Comparison of ENCODE assay signal across 8 mouse cellular contexts in the genomic region with DNA sequence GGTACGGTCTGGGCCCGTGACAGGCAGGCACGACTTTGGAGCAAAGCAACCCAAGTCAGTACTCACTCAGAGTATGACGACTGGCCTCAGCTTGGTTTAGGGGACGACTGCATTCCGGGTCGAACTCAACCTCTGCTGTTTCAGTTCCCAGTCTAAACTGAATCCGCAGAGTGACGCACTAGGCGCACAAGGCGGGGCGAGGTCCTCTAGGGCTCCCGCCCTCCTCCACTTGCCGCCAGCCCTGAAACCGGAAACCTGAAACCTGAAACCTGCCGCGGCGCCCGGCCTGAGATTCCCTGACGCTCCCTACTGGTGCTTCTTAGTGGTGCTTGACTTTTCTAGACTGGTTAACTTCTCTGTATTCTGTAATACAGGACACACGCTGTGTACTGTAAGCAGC. TPM values are rescaled to one million over a fixed set of nuclear protein-coding genes. Genes with fewer than 3 reads are reported as not detected.
DNase-seq lines count a peak whose midpoint lies in the region; ATAC-seq and TF ChIP-seq lines count a peak whose summit lies in the region.

No protein-coding gene starts in this region.

- H3K27me3 ChIP-seq in MEL (ENCODE audit: control insufficient read depth in 1 of 2, insufficient read depth in 2 of 2, low read length in 2 of 2): no peaks in the 10 kb centered on the region
- H3K27me3 ChIP-seq in cerebellum, adult 2 months (ENCODE audit: control insufficient read depth, insufficient read depth, low read length): no peaks in the 10 kb centered on the region
- no peaks in the 10 kb centered on the region for H3K27me3 ChIP-seq in forebrain, postnatal 0 days (ENCODE audit: insufficient read depth, low read length)
- H3K27me3 ChIP-seq in lung, embryonic 15.5 days: no peaks in the 10 kb centered on the region

- no peaks in the 10 kb centered on the region; a peak in 1 of 4 replicates for H3K4me1 ChIP-seq in MEL (ENCODE audit: control insufficient read depth in 1 of 2, insufficient read depth in 2 of 2, low read length in 2 of 2)
- H3K4me1 ChIP-seq in cerebellum, adult 2 months (ENCODE audit: control insufficient read depth, insufficient read depth, low read length): no peaks in the 10 kb centered on the region
- H3K4me1 ChIP-seq in forebrain, postnatal 0 days (ENCODE audit: insufficient read depth): no peaks in the 10 kb centered on the region
- H3K4me1 ChIP-seq in lung, embryonic 15.5 days: 0 out of 2 replicates have a peak, but pooled peaks cover 3% of the 10 kb centered on the region

- TF ChIP-seq RAD21 in MEL (IDR thresholded peaks at IDR 0.05; ENCODE audit: low read depth, low read length): peak; percentile 40

- peak overlapping the region; percentile 72 for H3K4me2 ChIP-seq in forebrain, postnatal 0 days (ENCODE audit: low read depth)
- peak overlapping the region; percentile 58 for H3K4me2 ChIP-seq in lung, embryonic 15.5 days

- peak; percentile 97 for DNase-seq in MEL (ENCODE audit: low read depth, low spot score)
- peak; percentile 77 for DNase-seq in cerebellum, adult 2 months
- DNase-seq in forebrain, postnatal 0 days: peak; percentile 56
- DNase-seq in heart, postnatal 4 days: peak; percentile 94
- peak; percentile 35 to 37 for DNase-seq in layer of hippocampus, adult 8-10 months (ENCODE audit: low spot score in 2 of 2)
- peak; percentile 87 for DNase-seq in ovary, adult 18-20 months (ENCODE audit: low spot score)
- peak; percentile 93 for DNase-seq in thymus, postnatal 0 days (ENCODE audit: low spot score)

- H3K4me3 ChIP-seq in MEL (ENCODE audit: control insufficient read depth in 1 of 2, insufficient read depth in 1 of 2, low read depth in 2 of 2, low read length in 2 of 2): peak overlapping the region; percentile 73 to 77
- H3K4me3 ChIP-seq in cerebellum, adult 2 months (replicated peaks; ENCODE audit: insufficient read depth, low read depth, low read length): peak overlapping the region; percentile 88
- peak overlapping the region; percentile 38 for H3K4me3 ChIP-seq in forebrain, postnatal 0 days (ENCODE audit: low read depth, low read length)
- peak overlapping the region; percentile 44 for H3K4me3 ChIP-seq in lung, embryonic 15.5 days

- H3K27ac ChIP-seq in MEL (ENCODE audit: control insufficient read depth, low read depth, low read length): peak overlapping the region; percentile 73
- peak overlapping the region; percentile 17; the same call in 1 of the 2 replicates for H3K27ac ChIP-seq in cerebellum, adult 2 months (ENCODE audit: insufficient read depth, low read length)
- H3K27ac ChIP-seq in forebrain, postnatal 0 days (ENCODE audit: low read depth, low read length): no peak overlapping the region
- H3K27ac ChIP-seq in lung, embryonic 15.5 days: peak overlapping the region; percentile 77

- H3K9me3 ChIP-seq in MEL (replicated peaks; ENCODE audit: insufficient read depth, low read length): no peaks in the 10 kb centered on the region
- no peaks in the 10 kb centered on the region for H3K9me3 ChIP-seq in forebrain, postnatal 0 days (ENCODE audit: low read length)
- H3K9me3 ChIP-seq in lung, embryonic 15.5 days: no peaks in the 10 kb centered on the region

- H3K79me2 ChIP-seq in MEL (ENCODE audit: control insufficient read depth, insufficient read depth, low read length, poor library complexity): no peaks in the 10 kb centered on the region

- peak; percentile 9 to 61 (median 58); a peak in 4 of 6 replicates for TF ChIP-seq CTCF in MEL (IDR thresholded peaks at IDR 0.05 in 2 of 3, conservative IDR thresholded peaks at IDR 0.05 in 1 of 3; ENCODE audit: control insufficient read depth in 1 of 3, insufficient read depth in 1 of 3, low read depth in 2 of 3, low read length in 3 of 3, poor library complexity in 1 of 3, severe bottlenecking in 1 of 3)
- peak; percentile 21; the same call in 1 of the 2 replicates for TF ChIP-seq CTCF in cerebellum, adult 2 months (IDR thresholded peaks at IDR 0.05; ENCODE audit: borderline replicate concordance, insufficient read depth, low read depth, low read length)
- peak; percentile 44 for TF ChIP-seq CTCF in forebrain, postnatal 0 days (IDR thresholded peaks at IDR 0.05; ENCODE audit: low read depth)

- ATAC-seq in forebrain, postnatal 0 days: peak; percentile 95
- peak; percentile 99 for ATAC-seq in lung, embryonic 15.5 days (ENCODE audit: borderline replicate concordance, extremely low read depth, low FRiP score, low TSS enrichment)

- peak in 1 of 2 experiments; percentile 85; a peak in 2 of 4 replicates for TF ChIP-seq POLR2A in MEL (IDR thresholded peaks at IDR 0.05; ENCODE audit: control insufficient read depth in 1 of 2, insufficient read depth in 1 of 2, low read depth in 1 of 2, low read length in 2 of 2, poor library complexity in 1 of 2)
- peak; percentile 16; the same call in 1 of the 2 replicates for TF ChIP-seq POLR2A in cerebellum, adult 2 months (IDR thresholded peaks at IDR 0.05; ENCODE audit: borderline replicate concordance, insufficient read depth, low read length)

- H3K9ac ChIP-seq in MEL (ENCODE audit: control insufficient read depth, low read depth, low read length, poor library complexity, severe bottlenecking): peak overlapping the region; percentile 67
- H3K9ac ChIP-seq in forebrain, postnatal 0 days: peak overlapping the region; percentile 23
- peak overlapping the region; percentile 41 for H3K9ac ChIP-seq in lung, embryonic 15.5 days

- under 1% methylated on average over 21 of the region's 21 CpGs for WGBS in cerebellum, adult 2 months
- WGBS in forebrain, postnatal 0 days: under 1% methylated on average over 21 of the region's 21 CpGs
- WGBS in lung, embryonic 15.5 days: under 1% methylated on average over 21 of the region's 21 CpGs

- H3K36me3 ChIP-seq in MEL (ENCODE audit: control insufficient read depth in 1 of 2, insufficient read depth in 2 of 2, low read length in 2 of 2): peaks cover 0 to 5% of the 10 kb centered on the region in 2 experiments; a peak in 2 of 4 replicates
- H3K36me3 ChIP-seq in forebrain, postnatal 0 days (ENCODE audit: insufficient read depth): no peaks in the 10 kb centered on the region
- no peaks in the 10 kb centered on the region for H3K36me3 ChIP-seq in lung, embryonic 15.5 days

- 0 out of 4 replicates have a peak, but pooled peaks of 1 of the 2 experiments have one; percentile 16 for TF ChIP-seq EP300 in MEL (IDR thresholded peaks at IDR 0.05; ENCODE audit: low read depth in 1 of 2, low read length in 2 of 2)

TF ChIP-seq in MEL, 35 proteins besides CTCF, POLR2A, EP300 and RAD21 (continues in another document):
- TF ChIP-seq JUND (IDR thresholded peaks at IDR 0.05; ENCODE audit: low read depth, low read length) (no peak), ZKSCAN1 (IDR thresholded peaks at IDR 0.05; ENCODE audit: low read depth, low read length) (no peak), MAFK (IDR thresholded peaks at IDR 0.05; ENCODE audit: borderline replicate concordance, low read depth, low read length) (no peak), BHLHE40 (IDR thresholded peaks at IDR 0.05; ENCODE audit: borderline replicate concordance, low read depth, low read length) (no peak), MAZ (IDR thresholded peaks at IDR 0.05; ENCODE audit: low read depth, low read length) (peak; percentile 82; the same call in 1 of the 2 replicates), E2F4 (IDR thresholded peaks at IDR 0.05; ENCODE audit: borderline replicate concordance, low read depth, low read length) (peak; percentile 80; the same call in 1 of the 2 replicates), ETS1 (IDR thresholded peaks at IDR 0.05; ENCODE audit: low read depth, low read length) (peak; percentile 43; the same call in 1 of the 2 replicates), ZNF384 (IDR thresholded peaks at IDR 0.05; ENCODE audit: low read depth, low read length) (no peak), MXI1 (IDR thresholded peaks at IDR 0.05; ENCODE audit: low read depth, low read length) (peak; percentile 71), TAL1 (IDR thresholded peaks at IDR 0.05; ENCODE audit: low read length) (no peak), MYC (IDR thresholded peaks at IDR 0.05; ENCODE audit: low read depth, low read length) (no peak), NELFE (IDR thresholded peaks at IDR 0.05; ENCODE audit: low read depth, low read length) (peak; percentile 74), GABPA (IDR thresholded peaks at IDR 0.05; ENCODE audit: low read depth, low read length) (no peak), KAT2A (conservative IDR thresholded peaks at IDR 0.05; ENCODE audit: low read depth, low read length) (no peak; the same call in 1 of the 2 replicates), USF1 (IDR thresholded peaks at IDR 0.05; ENCODE audit: low read depth, low read length) (no peak), GATA1 (IDR thresholded peaks at IDR 0.05; ENCODE audit: low read depth, low read length) (no peak), ZMIZ1 (IDR thresholded peaks at IDR 0.05; ENCODE audit: low read depth, low read length) (no peak), CHD2 (IDR thresholded peaks at IDR 0.05; ENCODE audit: low read length) (no peak), ELF1 (IDR thresholded peaks at IDR 0.05; ENCODE audit: low read depth, low read length) (peak; percentile 80), NRF1 (IDR thresholded peaks at IDR 0.05; ENCODE audit: insufficient read depth, low read depth, low read length, poor library complexity, severe bottlenecking) (no peak), POLR2AphosphoS2 (IDR thresholded peaks at IDR 0.05; ENCODE audit: low read length) (peak; percentile 61; the same call in 1 of the 2 replicates), POLR2AphosphoS5 (IDR thresholded peaks at IDR 0.05; ENCODE audit: borderline replicate concordance, low read depth, low read length) (no peak), HCFC1 (IDR thresholded peaks at IDR 0.05; ENCODE audit: low read depth, low read length) (peak; percentile 76), RCOR1 (IDR thresholded peaks at IDR 0.05; ENCODE audit: low read depth, low read length) (no peak), SMC3 (IDR thresholded peaks at IDR 0.05; ENCODE audit: low read depth, low read length) (peak; percentile 62), SIN3A (IDR thresholded peaks at IDR 0.05; ENCODE audit: low read length) (peak; percentile 72)

RNA-seq across cellular contexts. Expression of gene Cast, which starts 38.1 kb away (rescaled TPM):
- 8.7 and 9.0 TPM in 2 replicates for total RNA-seq in MEL (2012; rRNA removed)
- polyA plus RNA-seq in MEL (2012; ENCODE audit: insufficient read depth in 1 of 2, insufficient read length in 2 of 2, low read depth in 1 of 2, low replicate concordance in 2 of 2, missing spikeins in 1 of 2): 10 to 100 TPM in 1 of 2 experiments, not detected in 1; 15.8 TPM
- polyA plus RNA-seq in cerebellum, adult 2 months (2012; rRNA removed): 12.0 and 13.0 TPM in 2 replicates
- 4.8 and 6.7 TPM in 2 replicates for total RNA-seq in forebrain, postnatal 0 days (2014; rRNA removed)
- 3.0 and 4.3 TPM in 2 replicates for polyA plus RNA-seq in forebrain, postnatal 0 days (2015; fragmentation: Nextera tagmentation; extraction: Ambion mirVana)
- 10 to 100 TPM; 87.3 to 90.5 TPM for total RNA-seq in heart, postnatal 4 days (2021)
- total RNA-seq in layer of hippocampus, adult 8-10 months (2022): 10 to 100 TPM in 2 of 4 experiments, 1 to 10 TPM in 2; 8.1 to 14.4 (median 10.1) TPM
- 34.6 and 41.3 TPM in 2 replicates for polyA plus RNA-seq in lung, embryonic 15.5 days (2015; fragmentation: Nextera tagmentation; extraction: Ambion mirVana)
- polyA plus RNA-seq in thymus, postnatal 0 days (2015; fragmentation: Nextera tagmentation; extraction: Ambion mirVana): 43.4 and 47.4 TPM in 2 replicates

Comparison
In these comparisons a context has a peak if more than half of its experiments do, and no peak if none do; other contexts are left out.
1. DNase-seq: peak in every context shown above with its lines; median percentile 97 in MEL; 94 in heart, postnatal 4 days; 93 in thymus, postnatal 0 days; 87 in ovary, adult 18-20 months; 77 in cerebellum, adult 2 months; 56 in forebrain, postnatal 0 days; 36 in layer of hippocampus, adult 8-10 months.
2. H3K4me3 ChIP-seq: peak in every context shown above with its lines; median percentile 88 in cerebellum, adult 2 months; 75 in MEL; 44 in lung, embryonic 15.5 days; 38 in forebrain, postnatal 0 days.